Comparison of ENCODE assay signal across 12 mouse cellular contexts in genomic region chr8:45062982-45063924, GRCm38 (mm10). TPM values are rescaled to one million over a fixed set of nuclear protein-coding genes. Genes with fewer than 3 reads are reported as not detected.
DNase-seq lines count a peak whose midpoint lies in the region; ATAC-seq and TF ChIP-seq lines count a peak whose summit lies in the region.
"Had no signal": no experiment of that assay in that cellular context is flagged by ENCODE, and none has a peak within 500 bp of the region (broad histone marks: within the 10 kb centered on the region; RNA-seq: fewer than 3 reads in every experiment).

No protein-coding gene starts in this region.

- peaks cover 58% of the 10 kb centered on the region for H3K4me1 ChIP-seq in E14TG2a.4 (replicated peaks; ENCODE audit: low read depth, low read length)
- no peaks in the 10 kb centered on the region for H3K4me1 ChIP-seq in intestine, embryonic 15.5 days (replicated peaks)

- no peak overlapping the region for H3K9ac ChIP-seq in intestine, embryonic 15.5 days
- H3K9ac ChIP-seq: heart, embryonic 13.5 days had no signal

- intact Hi-C loops in heart, postnatal 36 days (cut with DNase I), result no loop called here

- peaks cover 12% of the 10 kb centered on the region; the same call in 1 of the 2 replicates for H3K9me3 ChIP-seq in E14TG2a.4 (ENCODE audit: low read length)
- no peaks in the 10 kb centered on the region for H3K9me3 ChIP-seq in intestine, embryonic 15.5 days
- H3K9me3 ChIP-seq: heart, embryonic 13.5 days had no signal

- DNase-seq in ES-CJ7 (ENCODE audit: low read depth, low spot score), result peak; percentile 95
- DNase-seq in lung, postnatal 10 days, result peak; percentile 54
- no peak for DNase-seq in cerebellum, adult 8-10 months
- DNase-seq in heart, postnatal 36 days, result no peak
- no peak for DNase-seq in testis, postnatal 10 days (ENCODE audit: low spot score)
- DNase-seq: kidney, adult 2 months; right cerebral cortex, postnatal 25 days had no signal

- H3K27ac ChIP-seq in intestine, embryonic 15.5 days, result peak overlapping the region; percentile 65
- H3K27ac ChIP-seq: heart, embryonic 13.5 days had no signal

- no peaks in the 10 kb centered on the region for H3K27me3 ChIP-seq in E14TG2a.4 (ENCODE audit: insufficient read depth, low read length)
- no peaks in the 10 kb centered on the region for H3K27me3 ChIP-seq in intestine, embryonic 15.5 days (replicated peaks)

- H3K4me2 ChIP-seq in intestine, embryonic 15.5 days (replicated peaks), result peak overlapping the region; percentile 35
- H3K4me2 ChIP-seq: heart, embryonic 13.5 days had no signal

- TF ChIP-seq CTCF in E14TG2a.4 (conservative IDR thresholded peaks at IDR 0.05; ENCODE audit: low read length), result no peak

- H3K4me3 ChIP-seq in E14TG2a.4 (replicated peaks; ENCODE audit: low read length), result peak overlapping the region; percentile 57
- peak overlapping the region; percentile 18 for H3K4me3 ChIP-seq in intestine, embryonic 15.5 days (replicated peaks)
- H3K4me3 ChIP-seq: heart, embryonic 13.5 days had no signal

- 62% methylated on average over 25 of the region's 25 CpGs for WGBS in intestine, embryonic 15.5 days

- ATAC-seq in intestine, embryonic 15.5 days, result peak; percentile 93

- H3K36me3 ChIP-seq in E14TG2a.4 (ENCODE audit: insufficient read depth, low read length), result peaks cover 14% of the 10 kb centered on the region; the same call in 1 of the 2 replicates
- H3K36me3 ChIP-seq in intestine, embryonic 15.5 days, result no peaks in the 10 kb centered on the region

RNA-seq across cellular contexts. Expression of gene Mtnr1a, which starts 5.7 kb away (rescaled TPM):
- polyA plus RNA-seq in intestine, embryonic 15.5 days (2015; fragmentation: Nextera tagmentation; extraction: Ambion mirVana), result 0.26 and 0.28 TPM in 2 replicates
- not detected for total RNA-seq in heart, postnatal 36 days (2021)
- total RNA-seq: left cerebral cortex, postnatal 14 days had no signal
- polyA plus RNA-seq: kidney, adult 2 months; urinary bladder, adult 2 months had no signal

Comparison
In these comparisons a context has a peak if more than half of its experiments do, and no peak if none do; other contexts are left out.
1. DNase-seq: peak in ES-CJ7 (single experiment) and lung, postnatal 10 days (single experiment); none in cerebellum, adult 8-10 months (single experiment), heart, postnatal 36 days (0 of 2) and testis, postnatal 10 days (single experiment).